Mouse (Mus musculus) liver, adult 2 months (tissue): ENCODE measurements at regions not wholly inside any gene's neighbourhood (a gene's known extent, or its start where the extent isn't known, plus 50 kb on each side); places are given as distances from the start of the nearest gene placed in this dataset.

ENCODE experiments used
- DNase-seq: peaks from one replicate; pipeline ENCODE4 v3.0.0-alpha.2; 2011; ENCODE audit warnings: low read depth, low spot score; ENCODE audit errors: extremely low read depth
- H3K27ac ChIP-seq: fragments of 200-500 bp; replicated peaks from 2 replicates; pipeline ENCODE4 v1.5.1; 2012; ENCODE audit warnings: low read depth, mild to moderate bottlenecking, control low read depth, inconsistent platforms, low read length; ENCODE audit not compliant: insufficient read depth
- H3K27me3 ChIP-seq: fragments of 200-500 bp; 2 replicates; pipeline ENCODE4 v1.6.1; 2012; ENCODE audit warnings: mild to moderate bottlenecking, moderate library complexity, low read length, inconsistent platforms; ENCODE audit not compliant: control insufficient read depth, insufficient read depth
- H3K36me3 ChIP-seq: fragments of 200-500 bp; 2 replicates; pipeline ENCODE4 v1.6.1; 2012; ENCODE audit warnings: low read length, inconsistent platforms; ENCODE audit not compliant: control insufficient read depth, insufficient read depth
- H3K4me1 ChIP-seq: fragments of 200-500 bp; 2 replicates; pipeline ENCODE4 v1.6.1; 2011; ENCODE audit warnings: low read length; ENCODE audit not compliant: control insufficient read depth, insufficient read depth
- H3K4me3 ChIP-seq: fragments of 200-500 bp; 2 replicates; pipeline ENCODE4 v1.5.1; 2011; ENCODE audit warnings: low read depth, mild to moderate bottlenecking, control low read depth, low read length, moderate library complexity; ENCODE audit not compliant: insufficient read depth
- H3K79me2 ChIP-seq: fragments of 200-500 bp; 2 replicates; pipeline ENCODE4 v1.6.1; 2012; ENCODE audit warnings: inconsistent platforms, mild to moderate bottlenecking, low read length, moderate library complexity; ENCODE audit not compliant: control insufficient read depth, insufficient read depth
- H3K9ac ChIP-seq: fragments of 200-500 bp; 2 replicates; pipeline ENCODE4 v1.6.1; 2012; ENCODE audit warnings: low read depth, mild to moderate bottlenecking, control low read depth, inconsistent platforms, low read length
- CTCF ChIP-seq: fragments of 200-500 bp; IDR thresholded peaks from 2 replicates; pipeline ENCODE4 v1.5.1; 2011; ENCODE audit warnings: low read depth, low read length, control low read depth
- POLR2A ChIP-seq: fragments of 200-500 bp; IDR thresholded peaks from 2 replicates; pipeline ENCODE4 v1.6.1; 2011; ENCODE audit warnings: low read length, control low read depth; ENCODE audit not compliant: insufficient read depth; ENCODE audit errors: extremely low read depth
- WGBS: fragments of 180-500 bp; shearing (Covaris S2); methylation state at CpG from one replicate; pipeline ENCODE4 v1.1.7; 2018; 5-methylcytosine and 5-hydroxymethylcytosine counted together

DNA sequence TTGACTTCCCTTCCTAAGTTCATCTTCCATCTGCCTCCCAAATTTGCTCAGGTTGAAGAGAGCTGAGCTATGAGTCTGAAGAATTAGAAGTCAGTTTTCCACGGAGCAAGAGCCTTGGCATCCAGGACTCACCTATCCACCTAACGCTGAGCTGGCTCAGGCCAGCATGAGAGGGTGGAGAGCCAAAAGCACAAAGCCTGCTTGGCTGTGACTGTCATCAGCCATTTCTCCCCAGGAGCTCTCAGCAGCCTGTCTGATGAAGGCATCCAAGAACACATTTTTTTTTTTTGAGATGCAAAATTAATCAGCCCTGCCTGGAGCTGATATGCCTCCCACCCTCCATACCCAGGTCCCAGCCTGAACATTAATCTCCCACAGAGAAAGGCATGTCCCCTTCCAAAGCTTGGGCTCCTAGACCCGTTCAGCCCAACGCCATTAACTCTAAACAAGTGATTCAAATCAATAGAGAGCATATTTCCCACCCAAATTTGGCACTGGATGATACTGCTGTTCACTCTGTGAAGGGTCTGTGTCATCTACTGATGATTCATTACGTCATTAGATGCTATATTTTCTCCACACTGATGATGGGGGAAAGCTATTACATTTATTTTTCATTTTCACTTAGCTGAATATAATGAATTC is 103.8 kb upstream of the Peli1 start:
- Histone ChIP-seq H3K27me3 (no peaks in the 10 kb centered on the region), H3K36me3 (no peaks in the 10 kb centered on the region), H3K79me2 (no peaks in the 10 kb centered on the region), H3K4me3 (no peak overlapping the region), H3K27ac (no peak overlapping the region), H3K9ac (no peak overlapping the region), H3K4me1 (peaks cover 6% of the 10 kb centered on the region)
- TF ChIP-seq POLR2A (no peak), CTCF (no peak)
- WGBS: 88% methylated on average over 5 of the region's 5 CpGs
- no peak for DNase-seq

GRCm38 (mm10) chr11:20987841-20988251 is 103.2 kb upstream of the Peli1 start:
- H3K4me3 ChIP-seq: no peak overlapping the region
- no peaks in the 10 kb centered on the region for H3K27me3 ChIP-seq
- no peaks in the 10 kb centered on the region for H3K79me2 ChIP-seq
- WGBS: 96% methylated on average over 11 of the region's 11 CpGs
- no peak overlapping the region for H3K27ac ChIP-seq
- H3K36me3 ChIP-seq: no peaks in the 10 kb centered on the region
- TF ChIP-seq POLR2A (no peak), CTCF (no peak)
- DNase-seq: no peak
- H3K4me1 ChIP-seq: peaks cover 6% of the 10 kb centered on the region
- no peak overlapping the region for H3K9ac ChIP-seq

GRCm38 (mm10) chr11:20988871-20989270 is 102.2 kb upstream of the Peli1 start:
- no peaks in the 10 kb centered on the region for H3K79me2 ChIP-seq
- 83% methylated on average over 3 of the region's 3 CpGs for WGBS
- no peak for DNase-seq
- peaks cover 8% of the 10 kb centered on the region for H3K4me1 ChIP-seq
- no peak overlapping the region for H3K4me3 ChIP-seq
- no peak overlapping the region for H3K27ac ChIP-seq
- no peaks in the 10 kb centered on the region for H3K36me3 ChIP-seq
- TF ChIP-seq CTCF: no peak
- TF ChIP-seq POLR2A: no peak
- H3K27me3 ChIP-seq: no peaks in the 10 kb centered on the region
- H3K9ac ChIP-seq: no peak overlapping the region

- DNase-seq: peak; percentile 82
- H3K4me3 ChIP-seq: no peak overlapping the region
- H3K27me3 ChIP-seq: no peaks in the 10 kb centered on the region
- no peaks in the 10 kb centered on the region for H3K36me3 ChIP-seq
- H3K4me1 ChIP-seq: peaks cover 6% of the 10 kb centered on the region
- H3K9ac ChIP-seq: no peak overlapping the region
- H3K27ac ChIP-seq: no peak overlapping the region; the same call in 1 of the 2 replicates
- 58% methylated on average over 4 of the region's 4 CpGs for WGBS
- TF ChIP-seq CTCF: no peak
- no peak for TF ChIP-seq POLR2A
- no peaks in the 10 kb centered on the region for H3K79me2 ChIP-seq
Observed at GRCm38 (mm10) chr11:20993580-20993979, 97.5 kb upstream of the Peli1 start.

GRCm38 (mm10) chr11:21001400-21001799 is 89.7 kb upstream of the Peli1 start:
- DNase-seq: no peak
- Histone ChIP-seq H3K4me1 (peaks cover 2% of the 10 kb centered on the region; the same call in 1 of the 2 replicates), H3K9ac (no peak overlapping the region), H3K79me2 (no peaks in the 10 kb centered on the region), H3K27ac (no peak overlapping the region), H3K27me3 (no peaks in the 10 kb centered on the region), H3K36me3 (no peaks in the 10 kb centered on the region), H3K4me3 (no peak overlapping the region)
- no peak for TF ChIP-seq CTCF
- no peak for TF ChIP-seq POLR2A
- WGBS: 48% methylated on average over 3 of the region's 3 CpGs

DNA sequence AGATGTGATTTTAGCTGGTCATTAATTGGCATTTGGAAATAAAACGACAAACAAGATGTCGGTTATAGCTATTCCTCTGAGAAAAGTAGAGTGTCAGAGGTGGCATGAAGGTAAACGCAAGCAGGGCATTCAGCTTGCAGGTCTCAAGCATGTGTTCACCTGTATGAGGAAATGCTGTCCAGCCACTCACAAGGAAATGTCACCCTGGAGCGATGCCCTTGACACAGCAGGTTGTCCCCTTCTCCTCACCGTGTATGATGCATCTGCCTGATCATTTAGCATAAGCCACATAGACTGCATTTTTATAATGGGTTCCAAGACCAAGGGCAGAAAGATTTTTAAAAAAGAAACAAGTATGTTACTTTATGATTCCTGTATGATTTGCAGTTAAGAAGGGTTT is 83.9 kb upstream of the Peli1 start:
- no peak for TF ChIP-seq CTCF
- Histone ChIP-seq H3K27me3 (no peaks in the 10 kb centered on the region), H3K79me2 (no peaks in the 10 kb centered on the region), H3K9ac (no peak overlapping the region), H3K36me3 (no peaks in the 10 kb centered on the region), H3K4me1 (no peaks in the 10 kb centered on the region; the same call in 1 of the 2 replicates), H3K27ac (no peak overlapping the region), H3K4me3 (no peak overlapping the region)
- DNase-seq: no peak
- WGBS: 92% methylated on average over 5 of the region's 5 CpGs
